Mouse (Mus musculus) liver, postnatal 0 days (tissue): ENCODE data around the gene Olfr90.

Source experiments
- CTCF ChIP-seq: sonication (generic); IDR thresholded peaks from 2 replicates; pipeline ENCODE4 v1.5.1; 2016; ENCODE audit warnings: antibody characterized with exemption, low read depth
- EP300 ChIP-seq: IDR thresholded peaks from 2 replicates; pipeline ENCODE4 v1.6.1; 2016; ENCODE audit warnings: antibody characterized with exemption, low read depth, mild to moderate bottlenecking

DNA sequence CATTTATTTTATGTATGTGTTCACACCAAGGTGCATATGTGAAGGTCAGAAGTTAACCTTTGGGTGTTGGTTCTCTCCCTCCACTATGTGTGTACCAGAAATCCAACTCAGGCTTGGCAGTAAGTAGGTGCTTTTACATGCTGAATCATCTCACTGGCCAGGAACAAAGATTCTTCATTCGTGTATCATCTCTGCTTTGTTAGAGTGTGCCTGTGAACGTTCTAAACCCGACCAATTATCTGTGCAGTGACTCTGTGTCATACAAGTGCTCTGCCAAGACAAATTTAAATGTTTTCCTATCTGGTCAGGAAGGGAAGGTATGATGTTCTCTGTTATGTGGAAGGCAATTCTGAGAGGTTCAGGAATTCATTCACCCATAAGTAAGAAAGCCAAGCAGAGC lies 26.9 kb downstream of the Olfr90 start:
- TF ChIP-seq EP300: no peak
- no peak for TF ChIP-seq CTCF
